In the genomic region with DNA sequence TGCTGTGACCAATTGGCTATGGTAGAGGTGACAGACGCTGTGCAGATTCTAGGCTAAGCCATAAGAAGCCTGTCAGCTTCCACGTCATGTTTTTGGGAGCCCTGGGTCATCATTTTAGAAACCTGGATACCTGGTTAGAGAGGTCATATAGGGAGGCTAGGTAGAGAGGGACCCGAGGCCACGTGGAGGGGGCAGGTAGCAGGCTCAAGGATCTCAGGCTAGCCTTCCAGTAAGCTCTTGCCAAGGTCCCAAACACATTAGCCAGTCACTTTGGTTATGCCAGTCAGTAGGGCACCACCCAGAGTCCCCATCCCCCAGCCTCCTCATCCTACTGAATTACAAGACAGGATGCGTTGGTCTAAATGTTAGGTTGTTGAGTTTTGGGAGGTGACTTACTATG, we compare ENCODE assay signal across 22 mouse cellular contexts. TPM values are rescaled to one million over a fixed set of nuclear protein-coding genes. Genes with fewer than 3 reads are reported as not detected.
"Had no signal": no experiment of that assay in that cellular context is flagged by ENCODE, and none has a peak within 500 bp of the region (broad histone marks: within the 10 kb centered on the region; RNA-seq: fewer than 3 reads in every experiment).

No protein-coding gene starts in this region.

- H3K27ac ChIP-seq: neural tube, embryonic 13.5 days; neural tube, embryonic 15.5 days; stomach, embryonic 15.5 days; stomach, postnatal 0 days had no signal

- H3K9ac ChIP-seq: neural tube, embryonic 13.5 days; neural tube, embryonic 15.5 days; stomach, embryonic 15.5 days had no signal

- H3K9me3 ChIP-seq: neural tube, embryonic 13.5 days; neural tube, embryonic 15.5 days; stomach, embryonic 15.5 days had no signal

- H3K27me3 ChIP-seq: neural tube, embryonic 13.5 days; neural tube, embryonic 15.5 days; stomach, embryonic 15.5 days had no signal

- DNase-seq: retina, postnatal 1 day; right cerebral cortex, adult 18-20 months; right cerebral cortex, postnatal 14 days; right cerebral cortex, postnatal 25 days; right cerebral cortex, postnatal 4 days; spleen, adult 18-20 months; thymus, adult 18-20 months; thymus, adult 2 months; thymus, postnatal 14 days; thymus, postnatal 25 days; thymus, postnatal 36 days; thymus, postnatal 4 days had no signal

- H3K4me2 ChIP-seq: neural tube, embryonic 13.5 days; neural tube, embryonic 15.5 days; stomach, embryonic 15.5 days had no signal

- H3K36me3 ChIP-seq: neural tube, embryonic 13.5 days; neural tube, embryonic 15.5 days; stomach, embryonic 15.5 days had no signal

- H3K4me3 ChIP-seq: neural tube, embryonic 13.5 days; neural tube, embryonic 15.5 days; stomach, embryonic 15.5 days had no signal

RNA-seq across cellular contexts. Expression of a gene that starts 43.0 kb away (rescaled TPM):
- total RNA-seq: neutrophil, adult 5-6 weeks had no signal
- polyA plus RNA-seq: neural tube, embryonic 14.5 days; neural tube, embryonic 15.5 days; small intestine, adult 2 months; spleen, adult 2 months; stomach, embryonic 15.5 days; stomach, embryonic 16.5 days; stomach, postnatal 0 days; urinary bladder, adult 2 months had no signal
